Mouse (Mus musculus): ENCODE measurements around the gene Zswim4. TPM values are rescaled to one million over a fixed set of nuclear protein-coding genes. Genes with fewer than 3 reads are reported as not detected.

Gene Zswim4
- polyA plus RNA-seq, 1 experiment from 2014 or later = 53.5 TPM

- H3K4me1 ChIP-seq (replicated peaks) = peaks cover 10% of the 10 kb centered on the region; the same call in 1 of the 2 replicates
- 5% methylated on average over 52 of the region's 52 CpGs for WGBS
- peak within 1 kb of the TSS; percentile 89 for H3K27ac ChIP-seq
- H3K4me3 ChIP-seq = peak within 1 kb of the TSS; percentile 93
- H3K9me3 ChIP-seq = no peaks in the 10 kb centered on the region
- peaks cover 83% of the 10 kb centered on the region for H3K36me3 ChIP-seq
- no peaks in the 10 kb centered on the region for H3K27me3 ChIP-seq (ENCODE audit: insufficient read depth, poor library complexity, severe bottlenecking)
- peak; percentile 90 for DNase-seq (ENCODE audit: low spot score)
Measured at GRCm38 (mm10) chr8:84249257-84250170, 12.7 kb upstream of the Zswim4 start, which contains the start of gene D8Ertd738e. Gene D8Ertd738e, minus strand, starts transcription at chr8:84249719.

GRCm38 (mm10) chr8:84241821-84242220 is 5.0 kb upstream of the Zswim4 start:
- 79% methylated on average over 2 of the region's 2 CpGs for WGBS
- DNase-seq (ENCODE audit: low spot score) = no peak
- H3K36me3 ChIP-seq = peaks cover 36% of the 10 kb centered on the region
- no peak overlapping the region for H3K4me3 ChIP-seq
- H3K9me3 ChIP-seq = no peaks in the 10 kb centered on the region
- H3K27ac ChIP-seq = no peak overlapping the region
- H3K4me1 ChIP-seq (replicated peaks) = peaks cover 8% of the 10 kb centered on the region
- H3K27me3 ChIP-seq (ENCODE audit: insufficient read depth, poor library complexity, severe bottlenecking) = no peaks in the 10 kb centered on the region

GRCm38 (mm10) chr8:84241167-84241566 is 4.3 kb upstream of the Zswim4 start:
- Histone ChIP-seq H3K4me1 (replicated peaks) (peaks cover 11% of the 10 kb centered on the region), H3K27ac (no peak overlapping the region), H3K4me3 (no peak overlapping the region), H3K9me3 (no peaks in the 10 kb centered on the region), H3K27me3 (ENCODE audit: insufficient read depth, poor library complexity, severe bottlenecking) (no peaks in the 10 kb centered on the region), H3K36me3 (peaks cover 29% of the 10 kb centered on the region)
- WGBS = 63% methylated on average over 6 of the region's 6 CpGs
- DNase-seq (ENCODE audit: low spot score) = no peak

GRCm38 (mm10) chr8:84237542-84238229 is 831 bp upstream of the Zswim4 start:
- Histone ChIP-seq H3K9me3 (no peaks in the 10 kb centered on the region), H3K36me3 (peaks cover 23% of the 10 kb centered on the region), H3K27ac (peak overlapping the region; percentile 98), H3K4me3 (peak overlapping the region; percentile 98), H3K4me1 (replicated peaks) (peaks cover 28% of the 10 kb centered on the region), H3K27me3 (ENCODE audit: insufficient read depth, poor library complexity, severe bottlenecking) (no peaks in the 10 kb centered on the region)
- WGBS = 22% methylated on average over 19 of the region's 19 CpGs
- no peak for DNase-seq (ENCODE audit: low spot score)

- Histone ChIP-seq H3K27me3 (ENCODE audit: insufficient read depth, poor library complexity, severe bottlenecking) (no peaks in the 10 kb centered on the region), H3K36me3 (peaks cover 35% of the 10 kb centered on the region), H3K27ac (peak overlapping the region; percentile 98), H3K9me3 (no peaks in the 10 kb centered on the region), H3K4me3 (peak overlapping the region; percentile 98), H3K4me1 (replicated peaks) (peaks cover 28% of the 10 kb centered on the region)
- DNase-seq (ENCODE audit: low spot score) = no peak
- under 1% methylated on average over 30 of the region's 30 CpGs for WGBS
Measured at GRCm38 (mm10) chr8:84236410-84236997, 351 bp downstream of the Zswim4 start.

GRCm38 (mm10) chr8:84235746-84236409 is 977 bp downstream of the Zswim4 start:
- Histone ChIP-seq H3K4me1 (replicated peaks) (peaks cover 28% of the 10 kb centered on the region), H3K9me3 (no peaks in the 10 kb centered on the region), H3K36me3 (peaks cover 41% of the 10 kb centered on the region), H3K27me3 (ENCODE audit: insufficient read depth, poor library complexity, severe bottlenecking) (no peaks in the 10 kb centered on the region), H3K4me3 (peak overlapping the region; percentile 98), H3K27ac (peak overlapping the region; percentile 98)
- no peak for DNase-seq (ENCODE audit: low spot score)
- WGBS = 45% methylated on average over 10 of the region's 10 CpGs

GRCm38 (mm10) chr8:84233055-84233454 is 3.8 kb downstream of the Zswim4 start:
- Histone ChIP-seq H3K4me3 (no peak overlapping the region), H3K27me3 (ENCODE audit: insufficient read depth, poor library complexity, severe bottlenecking) (no peaks in the 10 kb centered on the region), H3K4me1 (replicated peaks) (peaks cover 26% of the 10 kb centered on the region), H3K9me3 (no peaks in the 10 kb centered on the region), H3K27ac (no peak overlapping the region), H3K36me3 (peaks cover 69% of the 10 kb centered on the region)
- 91% methylated on average over 2 of the region's 2 CpGs for WGBS
- no peak for DNase-seq (ENCODE audit: low spot score)

- H3K4me1 ChIP-seq (replicated peaks) = peaks cover 12% of the 10 kb centered on the region
- H3K4me3 ChIP-seq = no peak overlapping the region
- WGBS = 81% methylated on average over 17 of the region's 17 CpGs
- peaks cover 92% of the 10 kb centered on the region for H3K36me3 ChIP-seq
- H3K27ac ChIP-seq = no peak overlapping the region
- no peaks in the 10 kb centered on the region for H3K9me3 ChIP-seq
- no peak for DNase-seq (ENCODE audit: low spot score)
- no peaks in the 10 kb centered on the region for H3K27me3 ChIP-seq (ENCODE audit: insufficient read depth, poor library complexity, severe bottlenecking)
Measured at GRCm38 (mm10) chr8:84230735-84231134, 6.1 kb downstream of the Zswim4 start.

GRCm38 (mm10) chr8:84223322-84224029 is 13.4 kb downstream of the Zswim4 start:
- Histone ChIP-seq H3K4me3 (no peak overlapping the region), H3K4me1 (replicated peaks) (no peaks in the 10 kb centered on the region), H3K27me3 (ENCODE audit: insufficient read depth, poor library complexity, severe bottlenecking) (no peaks in the 10 kb centered on the region), H3K27ac (no peak overlapping the region), H3K36me3 (peaks cover 98% of the 10 kb centered on the region), H3K9me3 (no peaks in the 10 kb centered on the region)
- DNase-seq (ENCODE audit: low spot score) = no peak
- 83% methylated on average over 21 of the region's 21 CpGs for WGBS

- 92% methylated on average over 9 of the region's 9 CpGs for WGBS
- H3K4me3 ChIP-seq = no peak overlapping the region
- DNase-seq (ENCODE audit: low spot score) = no peak
- no peaks in the 10 kb centered on the region for H3K9me3 ChIP-seq
- H3K27me3 ChIP-seq (ENCODE audit: insufficient read depth, poor library complexity, severe bottlenecking) = no peaks in the 10 kb centered on the region
- H3K27ac ChIP-seq = no peak overlapping the region
- H3K4me1 ChIP-seq (replicated peaks) = no peaks in the 10 kb centered on the region
- peaks cover 98% of the 10 kb centered on the region for H3K36me3 ChIP-seq
Measured at GRCm38 (mm10) chr8:84222566-84223165, 14.2 kb downstream of the Zswim4 start.

- H3K36me3 ChIP-seq = peaks cover 98% of the 10 kb centered on the region
- no peak overlapping the region for H3K27ac ChIP-seq
- no peak for DNase-seq (ENCODE audit: low spot score)
- no peak overlapping the region for H3K4me3 ChIP-seq
- H3K27me3 ChIP-seq (ENCODE audit: insufficient read depth, poor library complexity, severe bottlenecking) = no peaks in the 10 kb centered on the region
- H3K9me3 ChIP-seq = no peaks in the 10 kb centered on the region
- H3K4me1 ChIP-seq (replicated peaks) = no peaks in the 10 kb centered on the region
- 92% methylated on average over 7 of the region's 7 CpGs for WGBS
Measured at GRCm38 (mm10) chr8:84220105-84220504, 16.8 kb downstream of the Zswim4 start.

All from hindbrain, embryonic 10.5 days (tissue).